Mouse (Mus musculus) CD4-positive, CD25-positive, alpha-beta regulatory T cell, adult 2 months (primary cell): ENCODE data around the gene Shd.

Experiments used
- DNase-seq: peaks from one replicate; pipeline ENCODE4 v3.0.0-alpha.2; 2012; ENCODE audit warnings: low read depth, low spot score

The Shd gene

DNA sequence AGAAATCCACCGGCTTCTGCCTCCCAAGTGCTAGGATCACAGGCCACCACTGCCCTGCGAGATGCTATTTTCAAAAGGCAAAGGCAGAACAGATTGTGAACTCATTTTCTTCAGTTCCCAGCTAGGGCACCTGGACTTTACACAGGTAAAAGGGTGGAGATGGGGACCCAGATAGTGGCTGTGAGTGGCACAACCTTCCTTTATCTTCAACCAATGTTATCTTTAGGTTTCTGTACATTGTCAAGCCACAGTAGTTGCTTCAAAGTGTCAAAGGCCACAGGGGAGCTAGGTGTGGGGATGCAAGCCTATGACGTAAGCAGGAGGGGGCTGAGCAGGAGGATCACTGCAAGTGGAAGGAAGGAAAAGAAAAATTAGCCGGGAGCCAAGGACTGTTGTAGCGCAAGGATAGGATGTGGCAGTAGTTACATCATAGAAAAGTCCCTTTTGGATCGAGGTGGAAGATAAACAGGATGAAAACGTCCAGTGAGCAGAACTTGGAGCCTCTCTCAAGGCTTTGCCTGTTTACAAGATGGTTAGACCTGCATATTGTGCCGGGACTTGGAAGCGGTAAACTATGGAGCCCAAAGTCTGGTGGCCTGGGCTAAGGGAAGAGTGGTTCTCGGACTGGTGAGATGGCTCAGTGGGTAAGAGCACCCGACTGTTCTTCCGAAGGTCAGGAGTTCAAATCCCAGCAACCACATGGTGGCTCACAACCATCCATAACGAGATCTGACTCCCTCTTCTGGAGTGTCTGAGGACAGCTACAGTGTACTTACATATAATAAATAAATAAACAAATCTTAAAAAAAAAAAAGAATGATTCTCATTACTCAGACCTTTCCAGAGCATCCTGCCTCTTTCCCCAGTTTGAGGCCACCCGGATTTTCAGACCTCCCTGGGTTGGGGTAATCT lies 37.4 kb downstream of the Shd start:
- no peak for DNase-seq

DNA sequence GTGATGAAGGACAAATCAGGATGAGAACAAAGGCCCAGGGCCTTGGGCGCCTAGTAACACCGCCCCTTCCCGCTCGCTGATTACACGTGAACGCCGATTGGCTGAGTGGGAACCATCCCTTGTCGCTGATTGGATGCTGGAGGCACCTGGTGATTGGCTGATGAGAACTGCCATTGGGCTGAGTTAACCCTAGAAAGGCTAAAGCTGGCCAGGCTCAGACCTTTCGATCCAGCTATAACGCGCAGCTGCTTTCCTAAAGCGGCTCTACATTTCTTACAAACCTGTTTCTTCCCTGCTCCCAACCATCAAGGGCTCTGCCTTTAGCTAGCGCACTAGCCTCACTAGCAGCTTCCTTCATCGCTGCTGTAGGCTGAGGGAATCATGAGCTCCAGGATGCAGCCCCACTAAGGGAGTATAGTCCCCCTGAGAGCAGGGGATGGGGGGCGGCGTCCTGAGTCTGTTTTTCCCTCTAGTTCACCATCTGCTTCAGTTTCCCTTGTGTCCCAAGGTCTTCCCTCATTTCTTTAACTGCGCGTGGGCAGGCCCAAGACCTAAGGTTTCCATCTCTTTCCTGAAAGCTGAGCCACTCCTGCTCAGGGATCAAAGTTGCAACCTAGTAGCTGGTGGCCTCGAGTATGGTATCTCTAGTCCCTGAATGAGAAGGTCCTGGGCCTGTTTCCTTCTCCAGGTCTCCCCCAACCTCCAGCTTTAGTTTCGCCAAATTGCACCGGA lies 38.3 kb downstream of the Shd start:
- DNase-seq: peak; percentile 95

DNA sequence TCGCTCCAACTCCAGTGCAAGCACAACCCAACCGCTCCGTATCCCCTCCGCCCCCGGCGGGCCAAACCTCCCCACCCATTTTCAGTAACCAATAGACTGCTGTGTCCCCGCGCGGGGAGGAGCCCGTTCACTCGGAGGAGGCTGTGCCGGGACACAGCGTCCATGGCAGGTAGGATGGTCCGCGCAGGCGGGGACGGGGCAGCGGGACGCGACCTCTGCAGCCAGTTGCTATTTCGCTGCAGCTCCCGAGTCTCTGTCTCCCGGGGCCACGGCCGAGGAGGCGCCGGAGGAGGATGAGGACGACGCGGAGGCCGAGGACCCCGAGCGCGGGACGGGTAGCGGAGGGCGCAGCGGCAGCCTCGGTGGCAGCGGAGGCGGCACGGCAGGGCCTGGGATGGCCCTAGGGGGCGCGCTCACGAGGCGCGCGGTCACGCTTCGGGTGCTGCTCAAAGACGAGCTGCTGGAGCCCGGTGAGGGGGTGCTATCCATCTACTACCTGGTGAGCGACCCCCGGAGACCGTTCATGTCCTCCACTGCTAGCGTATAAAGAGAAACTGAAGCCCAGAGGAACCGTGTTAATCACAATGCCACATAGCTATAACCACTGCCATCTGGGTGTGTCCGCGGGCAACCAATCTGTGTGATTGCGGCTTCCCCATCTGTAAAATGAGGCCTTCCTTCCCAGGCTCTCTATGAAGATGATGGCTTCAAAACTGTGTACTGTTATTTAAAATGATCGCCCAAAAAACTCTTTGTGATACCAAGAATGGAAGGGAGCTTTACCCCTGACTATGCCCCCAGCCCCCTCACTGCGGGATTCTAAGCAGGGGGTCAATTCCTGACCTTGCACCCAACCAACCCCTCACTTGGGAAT lies 39.1 kb downstream of the Shd start:
- peak; percentile 93 for DNase-seq

DNA sequence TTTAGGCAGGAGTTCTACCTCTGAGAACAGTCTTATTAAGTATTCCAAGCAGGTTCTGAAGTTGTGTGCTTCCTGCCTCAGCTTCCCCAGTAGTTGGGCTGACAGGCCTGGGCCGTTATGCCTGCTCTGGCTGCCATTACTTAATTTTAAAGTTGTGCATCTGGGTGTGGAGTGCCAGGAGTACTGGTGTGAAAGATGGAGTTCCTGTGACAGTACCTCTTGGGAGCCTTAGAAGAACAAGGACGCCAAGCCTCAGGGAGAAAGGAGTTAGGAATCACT lies 39.6 kb downstream of the Shd start:
- no peak for DNase-seq

DNA sequence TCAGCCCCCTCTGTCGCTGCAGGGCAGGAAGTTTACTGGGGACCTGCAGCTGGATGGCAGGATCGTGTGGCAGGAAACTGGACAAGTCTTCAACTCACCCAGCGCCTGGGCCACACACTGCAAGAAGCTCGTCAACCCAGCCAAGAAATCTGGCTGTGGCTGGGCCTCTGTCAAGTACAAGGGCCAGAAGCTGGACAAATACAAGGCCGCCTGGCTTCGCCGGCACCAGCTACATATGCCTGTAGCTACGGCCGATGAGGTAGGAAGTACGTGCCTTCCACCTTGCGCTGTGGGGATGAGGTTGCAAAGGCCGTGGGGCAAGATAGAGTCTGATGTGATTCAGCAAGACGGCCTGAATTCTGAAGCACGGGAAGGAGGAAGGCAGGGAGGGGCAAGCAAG lies 40.0 kb downstream of the Shd start:
- no peak for DNase-seq

DNA sequence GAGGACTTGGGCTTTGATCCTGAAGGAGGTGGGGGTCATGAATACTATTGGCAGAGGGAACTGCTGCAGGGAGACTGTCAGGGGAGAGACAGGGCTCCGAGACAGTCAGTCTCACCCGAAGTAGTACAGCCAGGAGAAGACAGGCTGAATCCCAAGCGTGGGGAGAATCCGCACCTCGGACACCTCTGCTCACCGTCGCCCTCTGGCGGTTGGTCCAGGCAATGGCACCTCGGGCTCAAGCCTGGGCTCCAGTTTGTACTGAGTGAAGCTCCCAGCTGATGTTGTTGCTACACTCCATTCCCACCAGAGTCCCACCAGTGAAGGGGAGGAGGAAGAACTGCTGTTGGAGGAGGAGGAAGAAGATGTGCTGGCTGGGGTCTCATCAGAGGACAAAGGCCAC lies 40.4 kb downstream of the Shd start:
- DNase-seq: peak; percentile 87

DNA sequence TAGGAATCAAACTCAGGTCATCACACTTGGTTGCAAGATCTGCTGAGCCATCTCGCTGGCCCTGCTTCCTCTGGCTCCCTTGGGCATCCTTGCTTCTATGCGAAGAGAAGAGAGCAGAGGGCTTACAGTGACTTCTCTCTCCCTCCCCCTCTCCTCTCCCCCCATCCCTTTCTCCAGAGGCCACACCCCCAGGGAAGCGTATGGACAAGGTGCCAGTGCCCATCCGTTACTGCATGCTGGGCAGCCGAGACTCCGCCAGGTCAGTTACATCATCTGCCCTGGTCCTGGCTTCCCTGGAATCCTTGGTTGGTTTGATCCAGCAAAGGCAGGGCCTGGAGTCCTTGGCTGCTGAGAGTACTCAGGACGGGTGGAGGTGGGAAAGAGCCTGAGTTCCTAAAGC lies 41.2 kb downstream of the Shd start:
- no peak for DNase-seq

DNA sequence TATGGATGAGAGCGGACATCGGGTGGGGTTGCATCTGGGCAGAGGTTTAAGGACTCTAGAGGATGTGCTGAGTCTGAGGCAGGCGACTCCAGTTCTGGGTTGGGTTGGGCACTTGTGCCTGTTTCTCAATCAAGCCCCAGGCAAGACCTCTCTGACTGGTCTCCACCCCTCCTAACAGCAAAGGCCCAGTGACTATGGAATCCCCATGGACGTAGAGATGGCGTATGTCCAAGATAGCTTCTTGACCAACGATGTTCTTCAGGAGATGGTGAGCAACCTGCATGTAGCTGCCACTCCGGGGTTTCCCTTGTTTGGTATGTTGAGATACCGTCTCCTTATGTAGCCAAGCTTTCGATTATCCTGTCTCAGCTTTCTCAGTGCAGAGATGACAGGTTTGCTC lies 45.0 kb downstream of the Shd start:
- DNase-seq: no peak

DNA sequence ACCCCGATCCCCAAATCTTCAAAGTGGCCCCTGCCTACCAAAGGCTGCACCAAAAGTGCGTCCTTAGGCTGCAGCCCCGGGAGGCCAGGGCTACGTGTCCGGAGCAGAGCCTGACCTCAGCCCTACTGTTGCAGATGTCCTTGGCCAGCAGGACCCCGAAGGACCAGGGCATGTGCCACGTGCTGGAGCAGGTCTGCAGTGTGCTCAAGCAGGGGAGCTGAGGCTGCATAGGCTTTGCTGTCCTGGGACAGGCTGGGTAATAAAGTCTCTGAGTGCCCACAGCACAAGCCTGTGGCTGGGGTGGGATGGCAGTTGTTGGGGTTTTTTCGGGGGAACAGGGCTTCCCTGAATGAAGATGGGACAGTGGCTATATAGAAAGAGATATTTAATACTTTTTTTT lies 46.1 kb downstream of the Shd start:
- no peak for DNase-seq

DNA sequence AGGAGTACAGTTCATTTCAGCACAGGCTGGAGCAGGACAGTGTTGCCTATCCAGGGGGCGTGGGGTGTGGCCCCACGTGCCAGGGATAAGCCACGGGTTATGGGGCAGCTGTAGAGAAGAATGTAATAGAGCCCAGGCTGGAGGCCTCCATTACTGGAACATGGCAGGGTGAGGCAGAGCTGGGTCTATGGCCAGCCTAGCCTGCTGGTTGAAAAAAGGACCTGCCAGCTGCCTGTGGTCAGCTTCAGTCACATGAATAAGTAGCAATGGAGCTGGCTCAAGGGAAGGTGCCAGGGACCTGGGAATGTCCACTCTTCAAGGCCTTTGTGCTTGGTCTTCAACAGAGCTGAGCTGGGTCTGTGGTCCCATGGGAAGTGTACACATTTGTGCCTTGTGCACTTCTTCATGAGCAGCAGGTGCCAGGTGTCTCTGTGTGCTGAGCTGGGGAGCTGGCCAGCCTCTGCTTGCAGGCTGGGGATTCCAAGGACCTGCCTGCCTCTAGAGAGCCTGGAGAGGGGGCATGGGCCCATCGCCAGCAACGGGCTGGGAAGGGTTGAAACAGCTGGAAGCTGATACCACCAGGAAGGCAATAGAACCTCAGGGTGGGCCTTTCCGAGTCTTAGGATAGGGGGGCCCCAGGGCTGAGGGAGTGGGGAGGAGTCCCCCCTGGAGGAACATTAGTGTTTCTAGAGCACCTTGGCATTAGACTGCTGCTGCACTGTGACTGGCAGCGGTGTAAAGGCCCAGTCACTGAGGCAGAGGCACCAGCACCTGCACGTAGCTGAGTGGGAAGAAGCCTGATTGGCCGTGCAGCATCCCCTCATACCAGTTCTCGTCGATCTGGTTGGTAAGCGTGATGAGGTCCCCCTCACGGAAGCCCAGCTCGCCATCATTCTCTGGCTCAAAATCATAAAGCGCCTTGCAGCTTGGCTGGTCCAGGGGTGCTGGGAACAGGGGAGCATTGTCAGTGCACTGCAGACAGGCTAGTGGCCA lies 46.8 kb downstream of the Shd start:
- no peak for DNase-seq

DNA sequence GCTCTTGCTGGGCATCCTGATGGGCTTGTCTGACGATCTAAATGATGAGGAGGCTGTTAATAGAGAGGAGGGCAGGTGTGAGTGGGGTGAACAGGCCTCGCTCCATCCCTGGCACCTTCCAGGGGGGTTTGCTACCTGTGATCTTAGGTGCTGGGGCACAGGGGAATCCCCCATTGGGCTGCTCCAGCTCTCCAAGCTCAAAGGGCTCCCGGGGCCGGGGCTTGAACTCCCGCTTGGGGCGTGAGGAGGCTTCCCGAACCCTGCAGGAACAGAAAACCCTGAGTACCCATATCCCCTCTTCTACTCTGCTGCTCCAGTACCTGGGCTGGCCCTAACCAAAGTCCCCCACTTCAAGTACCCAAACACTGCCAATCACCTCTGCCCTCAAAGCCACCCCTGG lies 47.6 kb downstream of the Shd start:
- no peak for DNase-seq

DNA sequence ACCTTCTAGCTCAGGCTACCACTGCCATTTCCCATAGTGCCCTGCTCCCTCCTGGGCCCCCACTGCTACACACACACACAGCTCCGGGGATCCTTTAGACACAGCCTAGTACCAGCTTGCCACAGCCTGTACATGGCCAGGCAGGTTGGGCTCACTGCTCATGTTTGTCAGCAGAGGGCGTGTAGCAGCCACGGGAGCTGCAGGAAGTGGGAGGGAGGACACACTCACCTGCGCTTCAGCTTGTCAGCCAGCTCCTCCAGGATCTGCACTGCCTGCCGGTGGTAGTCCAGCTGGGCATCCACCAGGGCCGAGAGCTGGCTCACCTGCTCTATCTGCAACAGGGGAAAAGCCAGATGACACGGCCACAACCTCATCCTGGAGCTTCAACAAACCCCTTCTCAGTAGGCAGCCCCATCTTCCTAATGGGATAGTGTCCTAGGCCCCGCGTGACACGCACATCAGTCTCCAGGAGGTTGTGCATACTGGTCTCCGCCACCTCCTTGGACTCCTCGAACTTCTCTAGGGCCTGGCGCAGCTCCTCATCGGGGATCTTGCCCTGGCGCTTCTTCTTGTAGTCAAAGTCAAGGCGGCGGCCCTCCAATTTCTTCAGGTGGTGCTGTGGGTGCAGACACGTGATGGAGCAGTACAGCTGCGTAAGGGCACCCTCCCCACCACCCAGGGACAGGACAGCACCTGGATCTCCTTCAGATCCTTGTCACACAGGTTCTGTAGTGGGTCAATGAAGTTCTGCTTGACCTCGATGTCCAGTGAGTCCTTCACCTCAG lies 48.3 kb downstream of the Shd start:
- peak; percentile 80 for DNase-seq

DNA sequence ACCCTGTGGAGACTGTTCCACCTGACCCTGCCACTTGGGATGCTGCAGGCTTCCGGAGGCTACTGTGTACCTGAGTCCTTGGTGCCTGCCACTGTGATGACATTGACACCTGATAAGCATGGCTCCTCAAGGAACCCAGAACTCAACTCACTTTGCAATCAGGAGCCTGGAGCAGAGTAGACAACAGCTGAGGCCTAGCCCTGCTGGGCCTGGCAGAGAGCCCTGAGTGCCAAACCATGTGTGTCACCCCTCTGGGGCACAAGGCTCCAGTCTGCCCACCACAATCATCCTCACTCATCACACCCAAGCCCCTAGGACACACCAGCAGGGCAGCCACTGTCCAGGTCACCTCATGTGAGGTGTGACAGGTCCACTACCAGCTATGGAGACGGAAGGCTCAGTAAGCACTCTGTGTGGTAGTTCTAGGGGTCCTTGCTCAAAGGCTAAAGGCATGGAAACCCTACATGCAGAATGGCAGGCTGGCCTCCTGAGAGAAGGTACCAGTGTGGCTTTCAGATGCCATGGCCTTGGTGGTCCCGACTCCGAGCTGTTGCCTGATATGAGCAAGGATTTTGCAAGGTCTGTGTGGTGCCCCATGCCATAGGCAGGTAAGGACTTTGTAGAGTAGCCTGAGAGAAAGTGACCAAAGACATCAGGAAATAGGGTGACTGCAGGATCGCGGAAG lies 50.3 kb downstream of the Shd start:
- DNase-seq: no peak

DNA sequence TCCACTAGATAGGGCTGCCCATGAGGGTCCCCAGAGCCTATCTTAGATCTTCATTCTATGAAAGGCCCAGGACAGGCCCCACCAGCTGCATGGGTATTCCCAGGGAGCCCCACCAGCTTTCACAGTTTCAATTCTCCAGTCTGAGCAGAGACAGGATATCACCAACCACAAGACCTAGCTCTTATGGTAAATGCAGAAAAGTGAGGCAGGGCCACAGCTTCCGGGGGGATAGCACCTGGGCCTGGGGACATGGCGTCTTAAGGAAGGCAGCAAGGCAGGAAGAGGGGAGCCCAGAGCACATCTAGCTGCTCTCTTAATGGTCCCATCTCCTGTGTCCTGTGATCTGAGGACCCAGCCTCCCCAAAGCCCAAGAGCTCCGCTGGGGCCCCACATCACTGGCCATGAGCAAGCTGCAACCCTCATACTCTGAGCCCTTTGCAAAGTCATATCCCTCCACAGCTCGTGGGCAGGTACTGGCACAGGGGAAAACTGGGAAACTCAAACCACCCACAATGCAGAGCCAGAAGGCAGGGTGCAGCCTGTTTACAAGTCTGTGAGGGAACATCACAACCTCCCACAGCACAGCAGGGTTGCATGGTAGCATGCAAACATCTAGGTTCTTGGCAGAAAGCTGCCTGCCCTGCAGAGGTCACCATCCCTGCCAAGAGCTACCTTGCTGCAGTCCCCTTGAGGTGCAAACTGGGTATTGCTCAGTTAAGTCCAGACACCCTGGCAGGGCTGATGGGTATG lies 51.1 kb downstream of the Shd start:
- DNase-seq: peak; percentile 72

DNA sequence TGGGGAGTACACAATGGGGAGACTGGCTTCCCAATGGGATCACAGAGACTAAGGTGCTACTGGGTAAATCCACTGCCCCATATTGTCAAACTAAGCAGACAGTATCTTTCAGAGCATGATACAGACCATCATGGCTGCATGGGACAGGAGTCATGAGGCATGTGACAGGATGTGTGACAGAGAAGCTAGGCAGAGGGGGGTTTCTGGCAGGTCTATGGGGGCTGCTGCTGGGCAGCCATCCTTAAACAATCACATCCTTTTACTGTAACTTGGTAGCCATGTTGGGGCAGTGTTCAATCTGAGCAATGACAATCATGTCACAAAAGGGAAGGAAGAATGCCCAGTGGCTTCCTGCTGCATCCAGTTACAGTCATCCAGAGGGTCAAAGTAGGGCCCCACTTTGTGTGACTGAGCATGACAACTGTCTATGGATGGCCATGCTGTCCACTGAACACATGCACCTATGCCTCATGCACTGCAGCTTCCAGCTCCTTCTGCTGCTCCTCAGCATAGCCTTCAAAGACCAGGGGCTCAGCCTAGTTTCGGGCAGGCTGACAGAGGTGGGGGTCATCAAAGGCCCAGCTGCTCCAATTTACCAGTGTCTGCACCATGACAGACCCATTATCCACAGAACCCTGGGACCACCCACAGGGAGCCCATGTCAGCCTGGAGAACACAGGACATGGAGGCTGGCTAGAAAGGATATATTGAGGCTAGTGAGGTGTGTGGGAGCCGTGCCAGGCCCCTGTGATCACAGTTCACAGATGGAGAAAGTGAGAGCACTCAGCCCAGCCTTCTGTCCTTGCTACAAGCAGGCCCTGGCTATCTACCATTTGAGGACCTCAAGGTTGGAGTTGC lies 52.1 kb downstream of the Shd start:
- DNase-seq: peak; percentile 40

DNA sequence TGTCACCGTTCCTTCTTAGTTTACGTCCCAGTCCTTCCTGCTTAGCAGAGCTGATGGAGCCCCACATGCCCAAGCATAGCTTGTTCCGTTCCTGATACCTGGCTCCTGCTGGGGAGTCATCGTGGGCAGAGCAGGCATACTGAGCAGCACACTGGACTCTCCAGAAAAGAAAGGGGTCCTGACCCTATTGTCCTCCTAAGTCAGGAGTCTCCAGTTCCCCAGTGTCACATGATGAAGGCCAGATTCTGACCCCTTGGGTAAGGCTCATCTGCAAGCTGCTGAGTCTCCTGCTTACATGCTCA lies 52.7 kb downstream of the Shd start:
- DNase-seq: no peak

DNA sequence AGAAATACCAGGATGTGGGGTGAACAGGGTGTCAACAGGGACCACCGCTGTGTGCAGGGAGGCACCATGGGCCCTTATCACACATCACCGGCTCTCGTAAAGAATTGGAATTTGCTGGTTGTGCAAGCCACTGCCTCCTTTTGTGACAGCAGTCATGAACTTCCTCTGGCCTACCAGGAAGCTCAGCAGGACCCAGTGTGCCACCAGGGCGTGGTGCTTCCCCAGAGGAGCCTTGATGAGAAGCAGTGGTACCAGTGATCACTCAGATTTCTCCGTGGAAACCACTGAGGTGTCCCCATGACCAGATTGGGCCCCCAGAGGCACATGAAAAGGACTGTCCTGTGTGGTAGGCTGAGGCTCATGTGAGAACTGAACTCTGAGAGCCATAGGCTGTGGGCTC lies 53.1 kb downstream of the Shd start:
- peak; percentile 50 for DNase-seq

DNA sequence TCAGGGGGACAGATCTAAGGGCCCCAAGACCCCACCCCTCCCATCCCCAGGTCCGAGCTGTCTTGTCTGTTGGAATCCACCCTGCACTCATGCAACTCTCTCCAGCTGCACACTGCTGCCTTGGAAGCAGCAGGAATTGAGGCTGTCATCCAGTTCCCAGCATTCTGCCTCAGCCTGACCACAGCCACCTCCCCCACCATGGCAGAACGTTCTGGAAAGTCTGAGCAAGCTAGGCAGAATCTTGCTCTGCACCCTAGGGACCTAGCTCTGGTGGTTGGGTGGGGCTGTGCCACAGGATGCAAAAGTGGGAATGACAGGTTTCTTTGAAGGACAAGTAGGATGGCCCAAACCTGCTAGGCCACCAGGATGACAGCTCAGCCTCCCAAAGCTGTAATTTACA lies 54.2 kb downstream of the Shd start:
- DNase-seq: no peak
